Mouse (Mus musculus) erythroblast, embryonic 14.5 days (primary cell): ENCODE results near the gene Gm21680.
"Not testable (repeated sequence)": the region's sequence is repeated elsewhere in the genome, so short reads cannot be mapped to it uniquely, and the experiment has no call there.

Experiments
- GATA1 ChIP-seq: IDR thresholded peaks from 2 replicates; pipeline ENCODE4 v1.6.1; 2012; ENCODE audit warnings: low read length, inconsistent platforms, mixed read lengths
- TAL1 ChIP-seq: IDR thresholded peaks from 3 replicates; pipeline ENCODE4 v1.6.1; 2012; ENCODE audit warnings: low read length, inconsistent platforms, mixed read lengths

DNA sequence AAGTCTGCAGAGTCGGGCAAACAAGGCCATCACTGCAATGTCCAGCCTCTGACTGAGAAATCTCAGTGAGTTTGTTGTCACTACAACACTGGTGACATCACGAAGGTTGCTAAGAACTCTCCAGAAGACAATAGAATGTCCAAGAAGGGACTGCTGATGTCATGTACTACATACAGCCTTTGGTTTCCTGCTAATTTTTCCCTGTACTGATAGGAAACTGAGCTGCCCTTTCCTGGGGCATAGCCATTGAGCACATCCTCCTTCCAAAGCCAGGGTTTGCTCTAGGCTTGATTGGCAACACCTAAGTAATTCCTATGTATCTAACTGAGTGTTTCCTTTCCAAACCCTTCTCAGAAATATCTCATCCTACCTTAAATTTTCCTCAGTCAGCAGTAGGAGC lies 32.2 kb upstream of the Gm21680 start, which contains the start of gene Gm1979:
- TF ChIP-seq TAL1, GATA1: not testable (repeated sequence)
